Mouse (Mus musculus) neural tube, embryonic 11.5 days (tissue): ENCODE measurements around the gene Armcx1. TPM values are rescaled to one million over a fixed set of nuclear protein-coding genes. Genes with fewer than 3 reads are reported as not detected.

Source experiments
- ATAC-seq: fragments of 200-750 bp; cut with Nextera tagmentation; 2 replicates; pipeline ENCODE4 v1.8.0; 2017; ENCODE audit warnings: moderate number of reproducible peaks, mild to moderate bottlenecking, moderate TSS enrichment, moderate library complexity; ENCODE audit not compliant: insufficient read depth, low FRiP score, low TSS enrichment
- DNase-seq: peaks from one replicate; pipeline ENCODE4 v3.0.0-alpha.2; 2015; ENCODE audit warnings: low spot score
- H3K27ac ChIP-seq: fragments of 300-500 bp; sonication (generic); 2 replicates; pipeline ENCODE4 v1.5.1; 2014; ENCODE audit warnings: low read depth, mild to moderate bottlenecking, low read length
- H3K27me3 ChIP-seq: fragments of 300-500 bp; sonication (generic); 2 replicates; pipeline ENCODE4 v1.6.1; 2014; ENCODE audit warnings: mild to moderate bottlenecking, low read length, mixed read lengths; ENCODE audit not compliant: control insufficient read depth, insufficient read depth
- H3K36me3 ChIP-seq: fragments of 300-500 bp; sonication (generic); 2 replicates; pipeline ENCODE4 v1.6.1; 2014; ENCODE audit warnings: mild to moderate bottlenecking, low read length, moderate library complexity, mixed read lengths; ENCODE audit not compliant: control insufficient read depth, insufficient read depth
- H3K4me1 ChIP-seq: fragments of 300-500 bp; sonication (generic); 2 replicates; pipeline ENCODE4 v1.6.1; 2014; ENCODE audit warnings: low read length, mixed read lengths; ENCODE audit not compliant: control insufficient read depth, insufficient read depth
- H3K4me2 ChIP-seq: fragments of 300-500 bp; sonication (generic); 2 replicates; pipeline ENCODE4 v1.6.1; 2014; ENCODE audit warnings: low read depth, mild to moderate bottlenecking, moderate library complexity
- H3K4me3 ChIP-seq: fragments of 300-500 bp; sonication (generic); 2 replicates; pipeline ENCODE4 v1.5.1; 2014; ENCODE audit warnings: low read depth, low read length
- H3K9ac ChIP-seq: fragments of 300-500 bp; sonication (generic); 2 replicates; pipeline ENCODE4 v1.6.1; 2014; ENCODE audit warnings: mild to moderate bottlenecking, low read length
- H3K9me3 ChIP-seq: fragments of 300-500 bp; sonication (generic); 2 replicates; pipeline ENCODE4 v1.6.1; 2016; ENCODE audit warnings: low read length; ENCODE audit not compliant: control insufficient read depth
- WGBS: fragments of 180-500 bp; shearing (Covaris S2); extraction: QIAGEN DNeasy Blood & Tissue Kit; methylation state at CpG from one replicate; pipeline ENCODE4 v1.1.7; 2014; 5-methylcytosine and 5-hydroxymethylcytosine counted together
- polyA plus RNA-seq: library from polyadenylated mRNA; unstranded; fragments of >200 nt; fragmentation: Nextera tagmentation; extraction: Ambion mirVana; gene quantifications from 2 replicates; pipeline ENCODE4 v1.2.1, GENCODE M21; 2014

Armcx1 gene
- polyA plus RNA-seq, result 54.5 and 54.6 TPM in 2 replicates

DNA sequence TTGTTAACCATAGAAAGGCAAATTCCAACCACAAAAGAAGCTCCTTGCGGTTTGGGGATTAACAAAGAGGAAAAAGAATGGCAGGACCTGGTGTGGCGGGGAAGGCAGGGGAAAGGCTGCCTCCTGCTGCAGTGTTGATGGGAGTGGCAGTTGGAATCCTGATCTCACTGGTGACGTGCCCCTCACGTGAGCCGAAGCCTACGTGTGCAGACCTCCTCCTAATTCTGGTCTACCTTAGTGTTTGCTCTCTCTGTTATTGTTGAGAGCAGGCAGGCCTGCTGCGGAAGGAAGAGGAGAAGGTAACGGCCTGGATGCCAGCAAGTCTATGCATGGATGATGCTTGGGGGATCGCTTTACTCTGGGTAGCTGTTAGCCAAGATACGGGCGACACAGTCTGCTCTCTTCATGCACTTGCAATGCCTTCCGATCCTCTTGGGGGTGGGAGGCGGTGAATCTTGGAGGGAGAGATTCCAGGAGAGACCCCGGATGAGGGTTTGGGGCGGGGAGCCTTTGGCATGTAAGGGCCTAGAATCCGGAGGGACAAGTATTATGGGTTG, at the start of gene Armcx1:
Gene Armcx1, plus strand, starts transcription at position 212 of the 557 bp plus-strand sequence.
- Histone ChIP-seq H3K4me2 (peak within 1 kb of the TSS; percentile 50), H3K9ac (peak within 1 kb of the TSS; percentile 67), H3K9me3 (no peaks in the 10 kb centered on the region), H3K4me1 (no peaks in the 10 kb centered on the region), H3K27ac (peak within 1 kb of the TSS; percentile 85), H3K4me3 (peak within 1 kb of the TSS; percentile 50), H3K36me3 (no peaks in the 10 kb centered on the region), H3K27me3 (no peaks in the 10 kb centered on the region)
- 16% methylated on average over 15 of the region's 16 CpGs for WGBS
- DNase-seq, result peak; percentile 76
- ATAC-seq, result peak; percentile 96

GRCm38 (mm10) chrX:134675022-134675421, 42.7 kb upstream of the Armcx1 start:
- no peaks in the 10 kb centered on the region for H3K27me3 ChIP-seq
- no peak overlapping the region for H3K4me2 ChIP-seq
- H3K36me3 ChIP-seq, result no peaks in the 10 kb centered on the region
- H3K9me3 ChIP-seq, result no peaks in the 10 kb centered on the region
- peak; percentile 61; the same call in 1 of the 2 replicates for ATAC-seq
- H3K4me1 ChIP-seq, result no peaks in the 10 kb centered on the region
- 28% methylated on average over 5 of the region's 5 CpGs for WGBS
- DNase-seq, result peak; percentile 49
- no peak overlapping the region for H3K4me3 ChIP-seq
- no peak overlapping the region for H3K27ac ChIP-seq
- H3K9ac ChIP-seq, result no peak overlapping the region

DNA sequence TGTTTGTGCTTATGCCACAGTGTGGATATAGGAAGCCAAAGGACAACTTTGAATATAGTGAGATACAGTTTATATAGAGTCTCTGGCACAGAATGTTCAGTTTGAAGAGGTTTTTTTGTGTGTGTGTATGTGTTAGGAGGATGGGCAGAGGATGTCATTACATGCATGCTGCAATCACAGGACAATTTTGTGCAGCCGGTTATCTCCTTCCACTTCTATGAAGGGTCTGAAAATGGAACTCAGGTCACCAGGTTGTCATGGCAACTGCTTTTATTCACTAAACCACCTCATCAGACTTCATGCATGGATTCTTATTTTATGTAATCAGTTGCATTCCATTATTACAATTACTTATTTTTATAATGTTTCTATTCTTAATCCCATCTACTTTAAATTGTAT, 41.8 kb upstream of the Armcx1 start:
- Histone ChIP-seq H3K4me2 (no peak overlapping the region), H3K36me3 (no peaks in the 10 kb centered on the region), H3K4me3 (no peak overlapping the region), H3K9me3 (no peaks in the 10 kb centered on the region), H3K9ac (no peak overlapping the region), H3K27me3 (no peaks in the 10 kb centered on the region), H3K4me1 (no peaks in the 10 kb centered on the region), H3K27ac (no peak overlapping the region)
- ATAC-seq, result no peak
- WGBS, result 63% methylated on average over 1 of the region's 1 CpGs
- no peak for DNase-seq

GRCm38 (mm10) chrX:134684936-134685335, 32.8 kb upstream of the Armcx1 start:
- Histone ChIP-seq H3K4me1 (no peaks in the 10 kb centered on the region), H3K9me3 (no peaks in the 10 kb centered on the region), H3K27ac (no peak overlapping the region), H3K4me3 (peak overlapping the region; percentile 12; the same call in 1 of the 2 replicates), H3K9ac (no peak overlapping the region), H3K27me3 (no peaks in the 10 kb centered on the region), H3K4me2 (peak overlapping the region; percentile 28), H3K36me3 (no peaks in the 10 kb centered on the region; the same call in 1 of the 2 replicates)
- ATAC-seq (no peak), DNase-seq (peak; percentile 21)
- WGBS, result 27% methylated on average over 5 of the region's 5 CpGs

GRCm38 (mm10) chrX:134686267-134686666, 31.5 kb upstream of the Armcx1 start, which contains the start of gene Armcx4:
Gene Armcx4 (plus strand): TSS chrX:134686519.
- peak within 1 kb of the TSS; percentile 49 for H3K4me3 ChIP-seq
- ATAC-seq, result peak; percentile 93
- H3K4me1 ChIP-seq, result no peaks in the 10 kb centered on the region
- H3K4me2 ChIP-seq, result peak within 1 kb of the TSS; percentile 51
- no peaks in the 10 kb centered on the region for H3K9me3 ChIP-seq
- WGBS, result 18% methylated on average over 22 of the region's 33 CpGs
- H3K27ac ChIP-seq, result peak within 1 kb of the TSS; percentile 84
- DNase-seq, result peak; percentile 88
- H3K9ac ChIP-seq, result peak within 1 kb of the TSS; percentile 62
- no peaks in the 10 kb centered on the region; the same call in 1 of the 2 replicates for H3K36me3 ChIP-seq
- H3K27me3 ChIP-seq, result no peaks in the 10 kb centered on the region

DNA sequence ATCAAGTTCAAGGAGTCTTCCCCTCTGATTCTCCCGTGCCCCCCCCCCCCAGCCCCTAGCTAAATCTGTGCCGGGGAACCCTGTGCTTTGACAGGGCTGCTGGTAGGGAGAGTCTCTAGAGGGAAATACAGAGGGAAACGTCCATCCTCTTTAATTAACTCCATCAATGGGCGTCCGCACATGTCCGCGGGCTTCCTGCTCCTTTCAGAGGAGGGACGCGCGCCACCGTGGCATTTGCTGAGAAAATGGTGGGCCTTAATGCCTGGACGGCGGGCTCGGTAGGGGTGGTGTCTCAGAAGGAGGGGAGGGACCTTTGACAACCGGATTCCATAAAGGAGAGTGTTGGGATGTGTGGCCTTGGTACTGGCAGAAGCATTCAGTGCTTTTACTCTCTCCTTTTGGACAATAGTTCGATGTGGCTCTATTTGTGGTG, 31.0 kb upstream of the Armcx1 start:
- 17% methylated on average over 16 of the region's 16 CpGs for WGBS
- Histone ChIP-seq H3K4me3 (peak overlapping the region; percentile 49), H3K27me3 (no peaks in the 10 kb centered on the region), H3K27ac (peak overlapping the region; percentile 84), H3K9ac (peak overlapping the region; percentile 62), H3K36me3 (no peaks in the 10 kb centered on the region; the same call in 1 of the 2 replicates), H3K9me3 (no peaks in the 10 kb centered on the region), H3K4me1 (no peaks in the 10 kb centered on the region), H3K4me2 (peak overlapping the region; percentile 51)
- peak; percentile 65 for DNase-seq
- peak; percentile 64 for ATAC-seq

- no peak overlapping the region for H3K4me2 ChIP-seq
Measured at GRCm38 (mm10) chrX:134689676-134690075, 28.1 kb upstream of the Armcx1 start.

DNA sequence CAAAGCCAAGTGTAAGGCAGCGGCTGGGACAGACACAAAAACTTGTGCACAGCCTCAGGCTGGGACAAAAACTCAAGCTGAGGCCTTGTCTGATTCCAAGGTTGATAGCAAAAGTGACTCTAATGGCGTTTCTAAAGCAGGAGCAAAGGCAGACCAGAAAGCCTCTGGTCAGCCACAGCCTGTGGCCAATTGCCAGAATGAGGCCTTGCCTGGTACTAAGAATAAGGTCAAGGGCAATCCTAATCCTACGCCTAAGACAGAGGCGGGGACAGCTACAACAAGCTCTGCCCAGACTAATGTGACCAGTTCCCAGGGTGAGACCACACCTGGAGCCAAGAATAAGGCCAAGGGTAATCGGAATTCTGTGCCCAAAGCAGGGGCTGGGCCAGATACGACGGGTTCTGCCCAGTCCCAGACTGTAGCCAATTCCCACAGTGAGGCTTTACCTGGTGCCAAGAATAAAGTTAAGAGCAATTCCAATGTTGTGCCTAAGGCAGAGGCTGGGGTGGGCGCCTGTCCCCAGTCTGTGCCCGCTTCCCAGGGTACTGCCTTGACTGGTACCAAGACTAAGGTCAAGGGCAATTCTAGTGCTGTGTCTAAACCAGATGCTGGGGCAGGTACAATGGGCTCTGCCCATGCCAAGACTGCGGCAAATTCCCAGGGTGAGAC, 26.8 kb upstream of the Armcx1 start:
- no peak overlapping the region for H3K27ac ChIP-seq
- H3K36me3 ChIP-seq, result peaks cover 2% of the 10 kb centered on the region
- H3K4me1 ChIP-seq, result no peaks in the 10 kb centered on the region
- DNase-seq (no peak), ATAC-seq (no peak)
- H3K4me2 ChIP-seq, result no peak overlapping the region
- WGBS, result 97% methylated on average over 10 of the region's 10 CpGs
- no peaks in the 10 kb centered on the region for H3K9me3 ChIP-seq
- H3K4me3 ChIP-seq, result no peak overlapping the region
- no peak overlapping the region for H3K9ac ChIP-seq
- H3K27me3 ChIP-seq, result no peaks in the 10 kb centered on the region

More at GRCm38 (mm10) chrX:134689676-134690075, 28.1 kb upstream of the Armcx1 start:
- H3K9me3 ChIP-seq, result no peaks in the 10 kb centered on the region
- no peaks in the 10 kb centered on the region for H3K27me3 ChIP-seq
- no peak for ATAC-seq
- WGBS, result 83% methylated on average over 2 of the region's 2 CpGs
- H3K27ac ChIP-seq, result no peak overlapping the region
- peaks cover 2% of the 10 kb centered on the region for H3K36me3 ChIP-seq
- no peak for DNase-seq
- no peak overlapping the region for H3K4me3 ChIP-seq
- H3K4me1 ChIP-seq, result no peaks in the 10 kb centered on the region
- no peak overlapping the region for H3K9ac ChIP-seq

GRCm38 (mm10) chrX:134691540-134691935, 26.2 kb upstream of the Armcx1 start:
- H3K4me1 ChIP-seq, result no peaks in the 10 kb centered on the region
- no peaks in the 10 kb centered on the region for H3K27me3 ChIP-seq
- H3K36me3 ChIP-seq, result peaks cover 2% of the 10 kb centered on the region
- no peak overlapping the region for H3K4me3 ChIP-seq
- no peak overlapping the region for H3K27ac ChIP-seq
- no peak overlapping the region for H3K9ac ChIP-seq
- no peak overlapping the region for H3K4me2 ChIP-seq
- DNase-seq (no peak), ATAC-seq (no peak)
- 100% methylated on average over 2 of the region's 2 CpGs for WGBS
- H3K9me3 ChIP-seq, result no peaks in the 10 kb centered on the region
